8 mouse cellular contexts compared by ENCODE assay signal in the genomic region with DNA sequence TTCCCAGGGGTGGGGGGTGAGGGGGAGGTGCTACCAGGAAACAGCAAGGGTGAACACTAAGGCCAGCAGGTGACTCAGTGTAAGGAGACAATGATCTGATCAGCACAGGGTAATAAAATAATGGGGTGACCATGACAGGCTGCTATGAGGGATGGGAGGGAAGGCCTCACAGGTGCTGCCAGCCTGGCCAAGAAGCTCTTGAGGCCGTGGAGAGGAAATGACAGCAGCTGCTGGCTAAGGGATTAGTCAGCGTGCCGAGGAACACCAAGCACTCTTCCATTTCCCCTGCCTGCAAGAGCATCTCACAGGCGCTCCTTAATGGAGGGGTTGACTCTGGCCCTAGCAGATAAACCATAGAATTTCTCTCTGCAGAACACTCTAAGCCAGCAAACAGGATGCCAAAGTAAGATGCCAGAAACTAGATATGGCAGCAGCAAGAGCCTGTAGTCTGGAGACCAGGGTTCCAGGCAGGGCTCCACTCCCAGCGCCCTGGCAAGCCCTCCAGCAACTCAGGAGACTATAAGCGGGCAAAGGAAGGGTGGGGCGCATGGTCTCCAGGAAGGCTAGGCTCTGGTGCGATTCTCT. TPM values are rescaled to one million over a fixed set of nuclear protein-coding genes. Genes with fewer than 3 reads are reported as not detected.
DNase-seq lines count a peak whose midpoint lies in the region; ATAC-seq and TF ChIP-seq lines count a peak whose summit lies in the region.
"Had no signal": no experiment of that assay in that cellular context is flagged by ENCODE, and none has a peak within 500 bp of the region (broad histone marks: within the 10 kb centered on the region; RNA-seq: fewer than 3 reads in every experiment).

No protein-coding gene starts in this region.

- H3K27me3 ChIP-seq in midbrain, embryonic 10.5 days (ENCODE audit: low read depth, poor library complexity, severe bottlenecking): no peaks in the 10 kb centered on the region
- H3K27me3 ChIP-seq in midbrain, postnatal 0 days (ENCODE audit: insufficient read depth, low read length): no peaks in the 10 kb centered on the region
- no peaks in the 10 kb centered on the region for H3K27me3 ChIP-seq in hindbrain, embryonic 15.5 days
- no peaks in the 10 kb centered on the region for H3K27me3 ChIP-seq in midbrain, embryonic 15.5 days (replicated peaks)
- H3K27me3 ChIP-seq: megakaryocyte, embryonic 14.5 days had no signal

- peaks cover 8% of the 10 kb centered on the region; the same call in 1 of the 2 replicates for H3K9me3 ChIP-seq in midbrain, embryonic 10.5 days (replicated peaks)
- no peaks in the 10 kb centered on the region for H3K9me3 ChIP-seq in midbrain, postnatal 0 days (ENCODE audit: low read length)
- no peaks in the 10 kb centered on the region for H3K9me3 ChIP-seq in hindbrain, embryonic 15.5 days
- no peaks in the 10 kb centered on the region for H3K9me3 ChIP-seq in midbrain, embryonic 15.5 days

- no peak for DNase-seq in midbrain, embryonic 10.5 days (ENCODE audit: low spot score)
- no peak for DNase-seq in midbrain, postnatal 0 days (ENCODE audit: low spot score)
- DNase-seq in cerebellum, postnatal 10 days: peak; percentile 48
- no peak for DNase-seq in ovary, postnatal 10 days (ENCODE audit: low spot score)
- DNase-seq in left cerebral cortex, adult 11 months (ENCODE audit: low spot score): no peak

- 71% methylated on average over 8 of the region's 8 CpGs for WGBS in midbrain, embryonic 10.5 days
- WGBS in midbrain, postnatal 0 days: 62% methylated on average over 8 of the region's 8 CpGs
- WGBS in hindbrain, embryonic 15.5 days: 65% methylated on average over 8 of the region's 8 CpGs
- WGBS in midbrain, embryonic 15.5 days: 66% methylated on average over 8 of the region's 8 CpGs

- H3K36me3 ChIP-seq in midbrain, embryonic 10.5 days: no peaks in the 10 kb centered on the region
- H3K36me3 ChIP-seq in midbrain, postnatal 0 days (ENCODE audit: insufficient read depth, low read length): no peaks in the 10 kb centered on the region
- no peaks in the 10 kb centered on the region for H3K36me3 ChIP-seq in hindbrain, embryonic 15.5 days
- H3K36me3 ChIP-seq in midbrain, embryonic 15.5 days (replicated peaks): no peaks in the 10 kb centered on the region

- no peak for ATAC-seq in midbrain, postnatal 0 days (ENCODE audit: low FRiP score)
- ATAC-seq in hindbrain, embryonic 15.5 days (ENCODE audit: low FRiP score, low read depth): 0 out of 2 replicates have a peak, but pooled peaks have one; percentile 20
- 0 out of 2 replicates have a peak, but pooled peaks have one; percentile 43 for ATAC-seq in midbrain, embryonic 15.5 days (replicated peaks)

- no peak overlapping the region for H3K4me2 ChIP-seq in midbrain, postnatal 0 days (ENCODE audit: low read depth, low read length, poor library complexity, severe bottlenecking)
- H3K4me2 ChIP-seq in hindbrain, embryonic 15.5 days: no peak overlapping the region
- no peak overlapping the region for H3K4me2 ChIP-seq in midbrain, embryonic 15.5 days

- peaks cover 9% of the 10 kb centered on the region for H3K4me1 ChIP-seq in midbrain, embryonic 10.5 days
- no peaks in the 10 kb centered on the region for H3K4me1 ChIP-seq in midbrain, postnatal 0 days (ENCODE audit: insufficient read depth, low read length)
- peaks cover 18% of the 10 kb centered on the region for H3K4me1 ChIP-seq in hindbrain, embryonic 15.5 days (replicated peaks)
- peaks cover 10% of the 10 kb centered on the region; the same call in 1 of the 2 replicates for H3K4me1 ChIP-seq in midbrain, embryonic 15.5 days
- H3K4me1 ChIP-seq: megakaryocyte, embryonic 14.5 days had no signal

- H3K4me3 ChIP-seq in midbrain, embryonic 10.5 days: no peak overlapping the region
- H3K4me3 ChIP-seq in midbrain, postnatal 0 days (ENCODE audit: low read depth, low read length): no peak overlapping the region
- H3K4me3 ChIP-seq in hindbrain, embryonic 15.5 days: no peak overlapping the region
- no peak overlapping the region for H3K4me3 ChIP-seq in midbrain, embryonic 15.5 days
- H3K4me3 ChIP-seq: megakaryocyte, embryonic 14.5 days had no signal

- H3K9ac ChIP-seq in midbrain, postnatal 0 days (replicated peaks; ENCODE audit: low read length, poor library complexity, severe bottlenecking): no peak overlapping the region
- no peak overlapping the region for H3K9ac ChIP-seq in hindbrain, embryonic 15.5 days
- H3K9ac ChIP-seq in midbrain, embryonic 15.5 days: no peak overlapping the region

- no peak for TF ChIP-seq CTCF in midbrain, postnatal 0 days (IDR thresholded peaks at IDR 0.05)

- H3K27ac ChIP-seq in midbrain, embryonic 10.5 days (replicated peaks): peak overlapping the region; percentile 19; the same call in 1 of the 2 replicates
- H3K27ac ChIP-seq in midbrain, postnatal 0 days (ENCODE audit: low read depth, low read length): no peak overlapping the region; the same call in 1 of the 2 replicates
- H3K27ac ChIP-seq in hindbrain, embryonic 15.5 days (replicated peaks): peak overlapping the region; percentile 51
- no peak overlapping the region for H3K27ac ChIP-seq in midbrain, embryonic 15.5 days

RNA-seq across cellular contexts. Expression of gene Apbb2, which starts 58.9 kb away (rescaled TPM):
- polyA plus RNA-seq in midbrain, embryonic 10.5 days (2016; fragmentation: Nextera tagmentation; extraction: Ambion mirVana): 28.2 and 37.8 TPM in 2 replicates
- total RNA-seq in midbrain, postnatal 0 days (2014; rRNA removed): 60.6 and 73.7 TPM in 2 replicates
- polyA plus RNA-seq in midbrain, postnatal 0 days (2015; fragmentation: Nextera tagmentation; extraction: Ambion mirVana): 66.6 and 76.0 TPM in 2 replicates
- 108 and 124 TPM in 2 replicates for polyA plus RNA-seq in hindbrain, embryonic 15.5 days (2015; fragmentation: Nextera tagmentation; extraction: Ambion mirVana)
- 110 and 115 TPM in 2 replicates for polyA plus RNA-seq in midbrain, embryonic 15.5 days (2015; fragmentation: Nextera tagmentation; extraction: Ambion mirVana)

Comparison
In these comparisons a context has a peak if more than half of its experiments do, and no peak if none do; other contexts are left out.
1. H3K27ac ChIP-seq: peak in midbrain, embryonic 10.5 days (single experiment) and hindbrain, embryonic 15.5 days (single experiment); none in midbrain, postnatal 0 days (single experiment) and midbrain, embryonic 15.5 days (single experiment).
2. DNase-seq: peak in cerebellum, postnatal 10 days (2 of 2); none in midbrain, embryonic 10.5 days (single experiment), midbrain, postnatal 0 days (single experiment), ovary, postnatal 10 days (single experiment) and left cerebral cortex, adult 11 months (single experiment).